Mouse (Mus musculus) myocyte (in vitro differentiated cells): ENCODE data around the gene Ugt1a8. TPM values are rescaled to one million over a fixed set of nuclear protein-coding genes. Genes with fewer than 3 reads are reported as not detected.
"Not testable (repeated sequence)": the region's sequence is repeated elsewhere in the genome, so short reads cannot be mapped to it uniquely, and the experiment has no call there.

Experiments
- H3K27me3 ChIP-seq: one replicate; pipeline ENCODE4 v1.6.1; 2011; ENCODE audit not compliant: control insufficient read depth, insufficient read depth, insufficient read length
- H3K36me3 ChIP-seq: one replicate; pipeline ENCODE4 v1.6.1; 2011; ENCODE audit not compliant: control insufficient read depth, insufficient read depth
- H3K4me2 ChIP-seq: one replicate; pipeline ENCODE4 v1.6.1; 2011; ENCODE audit warnings: low read depth, control low read depth
- H3K4me3 ChIP-seq: one replicate; pipeline ENCODE4 v1.5.1; 2011; ENCODE audit warnings: mild to moderate bottlenecking, control low read depth, moderate library complexity
- H3K79me2 ChIP-seq: one replicate; pipeline ENCODE4 v1.6.1; 2011; ENCODE audit not compliant: control insufficient read depth, insufficient read depth
- H3ac ChIP-seq: one replicate; pipeline ENCODE4 v1.6.1; 2011; ENCODE audit not compliant: control insufficient read depth, insufficient read length
- CEBPB ChIP-seq: IDR thresholded peaks from 2 replicates; pipeline ENCODE4 v1.6.1; 2011; ENCODE audit warnings: mild to moderate bottlenecking, moderate library complexity; ENCODE audit not compliant: poor library complexity, insufficient read depth, severe bottlenecking
- E2F4 ChIP-seq: IDR thresholded peaks from one replicate; pipeline ENCODE4 v1.6.1; 2011; ENCODE audit warnings: mild to moderate bottlenecking, control low read depth, moderate library complexity; ENCODE audit not compliant: insufficient read depth
- MAX ChIP-seq: IDR thresholded peaks from one replicate; pipeline ENCODE4 v1.6.1; 2011; ENCODE audit warnings: low read depth, mild to moderate bottlenecking, control low read depth
- MYOD1 ChIP-seq, 3 experiments: IDR thresholded peaks; one replicate each; pipeline ENCODE4 v1.6.1; 2011; ENCODE audit warnings: control low read depth in 2 of 3, low read depth in 2 of 3, mild to moderate bottlenecking in 2 of 3, moderate library complexity in 1 of 3; ENCODE audit not compliant: insufficient read length in 2 of 3, control insufficient read depth in 1 of 3
- MYOG ChIP-seq, 3 experiments: IDR thresholded peaks; one replicate each; pipeline ENCODE4 v1.6.1; 2011; ENCODE audit warnings: control low read depth in 2 of 3, low read depth in 2 of 3, mild to moderate bottlenecking in 2 of 3; ENCODE audit not compliant: insufficient read length in 2 of 3, control insufficient read depth in 1 of 3, insufficient read depth in 1 of 3
- POLR2A ChIP-seq: IDR thresholded peaks from one replicate; pipeline ENCODE4 v1.6.1; 2011; ENCODE audit warnings: low read depth, mild to moderate bottlenecking, control low read depth, moderate library complexity; ENCODE audit not compliant: insufficient read length
- POLR2AphosphoS2 ChIP-seq: IDR thresholded peaks from one replicate; pipeline ENCODE4 v1.6.1; 2011; ENCODE audit warnings: low read depth, control low read depth; ENCODE audit not compliant: insufficient read length
- REST ChIP-seq: IDR thresholded peaks from one replicate; pipeline ENCODE4 v1.6.1; 2011; ENCODE audit warnings: mild to moderate bottlenecking, control low read depth, moderate library complexity; ENCODE audit not compliant: insufficient read depth, insufficient read length
- SRF ChIP-seq: IDR thresholded peaks from one replicate; pipeline ENCODE4 v1.6.1; 2011; ENCODE audit warnings: low read depth; ENCODE audit not compliant: control insufficient read depth, insufficient read length
- TCF12 ChIP-seq: IDR thresholded peaks from one replicate; pipeline ENCODE4 v1.6.1; 2011; ENCODE audit warnings: mild to moderate bottlenecking, control low read depth; ENCODE audit not compliant: poor library complexity, insufficient read depth, severe bottlenecking
- TCF3 ChIP-seq: IDR thresholded peaks from one replicate; pipeline ENCODE4 v1.6.1; 2011; ENCODE audit warnings: low read depth, control low read depth; ENCODE audit not compliant: insufficient read length
- USF1 ChIP-seq: IDR thresholded peaks from one replicate; pipeline ENCODE4 v1.6.1; 2011; ENCODE audit warnings: low read depth, mild to moderate bottlenecking, control low read depth, moderate library complexity
- polyA plus RNA-seq: library from polyadenylated mRNA; unstranded; fragments of >200 nt; fragmentation: generic; extraction: Trizol; gene quantifications from one replicate; pipeline ENCODE4 v1.2.1, GENCODE M21; 2012; ENCODE audit warnings: missing spikeins

Ugt1a8 gene
- polyA plus RNA-seq, 1 experiment = not detected

DNA sequence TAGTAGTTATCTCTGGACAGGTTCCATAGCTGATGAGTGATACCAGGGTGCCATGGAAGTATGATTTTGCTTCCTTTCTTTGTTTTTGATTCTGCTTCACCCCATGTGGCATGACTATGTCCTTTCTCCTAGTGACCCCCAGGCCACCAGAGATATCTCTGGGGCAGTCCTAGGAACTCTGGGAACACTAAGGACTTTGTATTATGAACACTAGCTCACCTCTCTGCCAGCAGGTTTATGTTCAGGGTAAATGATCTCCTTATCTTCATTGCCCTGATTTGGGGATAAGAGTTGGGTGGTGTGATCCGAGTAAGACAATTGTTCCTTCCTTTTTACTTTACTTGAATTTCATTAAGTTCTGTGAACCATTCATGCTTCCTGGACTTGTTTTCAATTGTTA, 1.5 kb upstream of the Ugt1a8 start:
- no peak overlapping the region for H3ac ChIP-seq

DNA sequence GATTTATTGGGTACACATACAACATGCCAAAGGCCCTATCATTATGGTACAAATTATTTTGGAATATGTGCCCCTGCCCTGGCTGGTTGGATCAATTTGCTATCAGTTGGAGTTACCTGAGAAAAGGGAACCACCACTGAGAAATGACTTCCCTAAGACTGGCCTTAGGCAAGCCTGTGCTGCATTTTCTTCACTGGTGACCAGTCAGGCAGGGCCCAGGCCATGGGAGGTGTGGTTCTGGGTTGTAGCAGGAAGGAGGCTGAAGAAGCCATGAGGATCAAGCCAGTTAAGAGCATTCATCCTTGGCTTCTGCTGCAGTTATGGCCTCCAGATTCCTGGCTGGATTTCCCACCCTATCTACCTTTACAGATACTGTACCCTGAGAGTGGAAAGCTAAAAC, 4.7 kb downstream of the Ugt1a8 start:
- Histone ChIP-seq H3K27me3 (no peaks in the 10 kb centered on the region), H3K36me3 (no peaks in the 10 kb centered on the region), H3K79me2 (no peaks in the 10 kb centered on the region), H3K4me3 (no peak overlapping the region), H3K4me2 (no peak overlapping the region), H3ac (no peak overlapping the region)
- TF ChIP-seq CEBPB (no peak), TCF12 (no peak), POLR2A (no peak), USF1 (no peak), MYOG (IDR thresholded peaks at IDR 0.05; ENCODE audit: control insufficient read depth in 1 of 3, insufficient read depth in 1 of 3, insufficient read length in 2 of 3, low read depth in 2 of 3) (no peak), POLR2AphosphoS2 (no peak), REST (no peak), TCF3 (no peak), E2F4 (no peak), SRF (no peak), MAX (no peak), MYOD1 (IDR thresholded peaks at IDR 0.05; ENCODE audit: control insufficient read depth in 1 of 3, insufficient read length in 2 of 3, low read depth in 2 of 3) (no peak)

More for the DNA sequence above, 1.5 kb upstream of the Ugt1a8 start:
- Histone ChIP-seq H3K27me3 (no peaks in the 10 kb centered on the region), H3K79me2 (no peaks in the 10 kb centered on the region), H3K36me3 (no peaks in the 10 kb centered on the region), H3K4me3 (no peak overlapping the region), H3K4me2 (no peak overlapping the region)
- TF ChIP-seq REST (no peak), TCF12 (no peak), E2F4 (no peak), POLR2A (no peak), MYOD1 (IDR thresholded peaks at IDR 0.05; ENCODE audit: control insufficient read depth in 1 of 3, insufficient read length in 2 of 3, low read depth in 2 of 3) (no peak), MYOG (IDR thresholded peaks at IDR 0.05; ENCODE audit: control insufficient read depth in 1 of 3, insufficient read depth in 1 of 3, insufficient read length in 2 of 3, low read depth in 2 of 3) (no peak), POLR2AphosphoS2 (no peak), USF1 (no peak), TCF3 (no peak), CEBPB (no peak), MAX (no peak), SRF (no peak)

DNA sequence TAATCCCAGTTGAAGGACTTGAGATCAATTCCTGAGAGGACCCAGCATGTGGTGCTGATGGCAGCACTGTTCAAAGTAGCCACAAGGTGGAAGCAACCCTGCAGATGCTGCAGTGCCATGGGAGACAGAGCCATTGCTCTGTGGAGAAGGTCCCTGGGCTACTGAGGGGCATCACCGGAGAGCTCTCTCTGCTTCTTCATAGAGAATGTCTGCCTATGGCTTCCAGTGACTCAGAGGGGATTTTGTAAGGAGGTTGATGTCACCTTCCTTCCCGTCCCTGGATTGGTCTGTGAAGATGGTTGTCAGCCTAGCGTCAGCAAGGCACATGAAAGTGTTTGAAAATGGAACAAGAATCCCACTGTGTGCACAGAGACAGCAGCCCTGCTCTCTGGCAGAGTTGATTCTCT, 6.7 kb downstream of the Ugt1a8 start:
- not testable (repeated sequence) for H3ac ChIP-seq, H3K79me2 ChIP-seq, H3K27me3 ChIP-seq, H3K4me2 ChIP-seq, H3K36me3 ChIP-seq, H3K4me3 ChIP-seq

DNA sequence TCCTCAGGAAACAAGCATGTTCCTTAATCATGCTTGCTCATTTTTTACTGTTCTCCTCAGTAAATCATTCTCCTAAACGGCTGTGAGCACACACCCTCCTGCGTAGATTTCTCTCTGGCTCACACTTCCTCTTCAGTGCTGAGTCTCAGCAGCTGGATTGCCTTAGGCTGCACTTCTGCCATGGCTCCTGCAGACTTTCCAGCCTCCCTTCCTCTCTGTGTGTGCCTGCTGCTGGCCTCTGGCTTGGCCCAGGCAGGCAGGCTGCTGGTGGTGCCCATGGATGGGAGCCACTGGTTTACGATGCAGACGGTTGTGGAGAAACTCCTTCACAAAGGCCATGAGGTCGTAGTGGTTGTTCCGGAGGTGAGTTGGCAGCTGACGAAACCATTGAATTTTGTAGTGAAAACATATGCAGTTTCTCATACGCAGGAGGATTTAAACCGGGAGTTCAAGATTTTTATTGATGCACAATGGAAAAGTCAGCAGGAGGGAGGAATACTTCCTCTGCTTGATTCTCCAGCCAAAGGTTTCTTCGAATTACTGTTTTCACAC, 7.4 kb downstream of the Ugt1a8 start, which contains the start of gene Ugt1a7c:
Gene Ugt1a7c (plus strand): TSS at position 122 of the 552 bp plus-strand sequence.
- H3K36me3 ChIP-seq = no peaks in the 10 kb centered on the region
- TF ChIP-seq TCF12 (no peak), POLR2AphosphoS2 (no peak), REST (no peak), MYOD1 (IDR thresholded peaks at IDR 0.05; ENCODE audit: control insufficient read depth in 1 of 3, insufficient read length in 2 of 3, low read depth in 2 of 3) (no peak), TCF3 (no peak), E2F4 (no peak), POLR2A (no peak), CEBPB (no peak), USF1 (no peak), SRF (no peak), MAX (no peak), MYOG (IDR thresholded peaks at IDR 0.05; ENCODE audit: control insufficient read depth in 1 of 3, insufficient read depth in 1 of 3, insufficient read length in 2 of 3, low read depth in 2 of 3) (no peak)
- H3ac ChIP-seq = no peak within 1 kb of the TSS
- H3K79me2 ChIP-seq = no peaks in the 10 kb centered on the region
- H3K4me3 ChIP-seq = no peak within 1 kb of the TSS
- H3K4me2 ChIP-seq = peak within 1 kb of the TSS; percentile 6
- H3K27me3 ChIP-seq = no peaks in the 10 kb centered on the region

DNA sequence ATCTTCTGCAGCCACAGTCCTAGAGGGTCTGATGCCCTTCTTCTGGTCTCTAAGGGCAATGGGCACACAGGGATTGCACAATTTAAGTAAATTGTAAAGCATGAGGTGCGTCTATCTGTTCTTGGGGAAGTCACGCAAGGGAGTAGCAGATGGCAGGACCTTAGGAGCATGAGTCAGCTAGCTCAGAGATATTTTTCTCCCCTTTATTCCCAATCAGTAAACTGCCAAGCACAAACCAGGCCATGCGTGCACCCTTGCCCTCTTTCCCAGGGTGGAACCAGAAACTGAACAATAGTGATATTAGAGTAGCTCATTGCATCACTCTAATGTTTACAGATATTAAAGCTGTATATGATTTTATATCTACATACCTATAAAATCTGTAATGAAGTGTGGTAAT, 10.9 kb downstream of the Ugt1a8 start:
- not testable (repeated sequence) for H3K4me3 ChIP-seq, H3K79me2 ChIP-seq, H3K27me3 ChIP-seq, H3ac ChIP-seq, H3K4me2 ChIP-seq, H3K36me3 ChIP-seq

DNA sequence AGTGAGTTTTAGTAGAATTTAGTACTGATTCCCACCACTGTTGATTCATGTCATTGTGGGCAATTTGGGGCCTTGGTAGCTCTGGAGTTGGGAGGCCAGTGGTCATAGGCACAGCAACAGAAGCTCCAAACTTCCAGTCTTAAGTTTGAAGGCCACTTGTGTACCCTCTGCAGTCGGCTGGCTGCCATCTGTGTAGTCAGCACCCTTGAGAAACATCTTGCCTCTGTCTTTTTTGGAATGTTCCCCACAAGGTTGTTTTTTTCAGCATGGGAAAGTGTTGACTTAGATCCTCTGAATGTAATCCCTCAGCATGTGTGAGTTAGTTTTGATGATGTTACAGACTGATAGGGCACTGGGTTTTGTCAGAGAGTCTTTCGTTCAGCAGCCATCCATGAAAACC, 12.1 kb downstream of the Ugt1a8 start:
- H3K4me3 ChIP-seq, H3K27me3 ChIP-seq, H3K79me2 ChIP-seq, H3ac ChIP-seq, H3K4me2 ChIP-seq, H3K36me3 ChIP-seq: not testable (repeated sequence)

DNA sequence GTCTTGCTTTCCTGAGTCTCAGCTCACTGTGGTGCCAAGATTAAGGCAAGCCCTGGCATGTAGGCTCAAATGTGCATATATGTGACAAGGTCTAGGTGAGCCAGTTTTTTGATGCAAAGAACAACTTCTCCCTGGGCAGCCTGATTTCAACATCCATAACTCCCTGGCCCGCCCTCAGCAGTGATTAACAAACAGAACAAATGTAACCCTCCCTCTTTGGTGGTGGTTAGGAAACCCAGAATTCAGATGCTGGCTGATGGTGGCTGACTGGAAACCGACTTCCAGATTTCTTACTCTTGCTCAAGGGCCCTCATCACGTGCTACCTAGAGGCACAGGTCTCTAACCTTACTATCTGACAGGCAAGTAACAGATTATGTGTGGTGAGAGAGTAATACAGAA, 15.4 kb downstream of the Ugt1a8 start, which contains the start of gene Ugt1a6b:
Gene Ugt1a6b (plus strand): TSS at position 234 of the 400 bp plus-strand sequence.
- not testable (repeated sequence) for H3K79me2 ChIP-seq, H3K27me3 ChIP-seq, H3K36me3 ChIP-seq, H3K4me3 ChIP-seq, H3K4me2 ChIP-seq, H3ac ChIP-seq

DNA sequence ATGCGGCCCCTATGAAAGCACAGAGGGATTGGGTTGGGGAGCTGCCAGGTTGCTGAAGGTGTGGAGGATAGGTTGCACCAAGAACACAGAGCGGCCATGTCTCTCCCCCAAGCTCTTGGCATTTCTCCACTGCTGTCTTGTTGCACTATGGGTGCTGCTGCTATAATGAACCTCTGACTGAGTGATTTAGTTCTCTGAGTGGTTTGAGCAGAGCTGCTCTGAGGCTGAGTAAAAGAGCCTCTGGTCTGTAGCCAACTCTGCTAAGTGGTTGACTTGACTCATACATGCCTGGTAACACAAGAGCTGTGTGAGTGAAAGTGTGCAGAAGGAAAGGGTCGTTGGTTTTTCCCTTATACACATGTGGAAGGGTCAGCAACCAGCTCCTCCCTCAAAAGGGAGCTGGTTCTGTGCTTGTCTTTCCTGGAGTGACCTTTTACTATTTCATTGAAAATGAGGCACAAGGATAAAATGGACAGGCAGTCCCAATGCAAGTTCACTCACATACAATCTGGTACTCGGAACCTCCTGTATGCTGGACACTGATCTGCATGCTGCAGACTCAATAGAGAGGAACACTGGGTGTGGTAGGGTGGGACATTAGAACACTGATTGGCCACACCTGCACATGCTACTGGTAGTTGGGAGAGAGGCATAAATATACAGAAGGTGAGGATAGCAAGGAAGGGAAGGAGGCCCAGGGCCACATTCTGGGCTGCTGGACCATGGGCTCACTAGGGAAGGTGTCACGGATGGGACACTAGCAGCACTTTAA, 16.3 kb downstream of the Ugt1a8 start:
- H3K27me3 ChIP-seq, H3K4me3 ChIP-seq, H3K79me2 ChIP-seq, H3ac ChIP-seq, H3K4me2 ChIP-seq, H3K36me3 ChIP-seq: not testable (repeated sequence)
